Mouse (Mus musculus): ENCODE results near the gene Akr1a1. TPM values are rescaled to one million over a fixed set of nuclear protein-coding genes. Genes with fewer than 3 reads are reported as not detected.

Akr1a1 gene
- polyA plus RNA-seq, 1 experiment, result 597 TPM

DNA sequence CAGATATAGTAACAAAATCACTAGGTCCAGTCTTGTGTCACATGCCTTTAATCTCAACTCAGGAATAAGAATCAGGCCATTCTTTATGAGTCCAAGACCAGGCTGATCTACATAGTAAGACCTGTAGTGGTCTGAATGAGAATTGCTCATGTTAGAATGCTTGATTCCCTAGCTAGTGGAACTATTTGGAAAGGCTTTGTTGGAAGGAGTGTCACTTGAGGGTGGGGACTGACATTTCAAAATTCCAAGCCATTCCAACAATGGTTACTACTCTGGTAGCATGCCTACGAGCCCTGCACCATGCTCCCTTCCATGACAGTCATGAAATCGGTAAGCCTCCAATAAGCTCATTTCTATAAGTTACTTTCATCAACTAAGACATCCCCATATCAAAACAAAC lies 38.9 kb downstream of the Akr1a1 start:
- no peaks in the 10 kb centered on the region for H3K4me1 ChIP-seq (ENCODE audit: control insufficient read depth, insufficient read depth, low read length)
- no peak overlapping the region for H3K27ac ChIP-seq (ENCODE audit: insufficient read depth, low read length)
- TF ChIP-seq POLR2A (IDR thresholded peaks at IDR 0.05; ENCODE audit: low read depth, low read length), result no peak
- no peak for TF ChIP-seq CTCF (IDR thresholded peaks at IDR 0.05; ENCODE audit: borderline replicate concordance, insufficient read depth, low read length)
- no peak overlapping the region for H3K4me3 ChIP-seq (ENCODE audit: insufficient read depth, low read length)

DNA sequence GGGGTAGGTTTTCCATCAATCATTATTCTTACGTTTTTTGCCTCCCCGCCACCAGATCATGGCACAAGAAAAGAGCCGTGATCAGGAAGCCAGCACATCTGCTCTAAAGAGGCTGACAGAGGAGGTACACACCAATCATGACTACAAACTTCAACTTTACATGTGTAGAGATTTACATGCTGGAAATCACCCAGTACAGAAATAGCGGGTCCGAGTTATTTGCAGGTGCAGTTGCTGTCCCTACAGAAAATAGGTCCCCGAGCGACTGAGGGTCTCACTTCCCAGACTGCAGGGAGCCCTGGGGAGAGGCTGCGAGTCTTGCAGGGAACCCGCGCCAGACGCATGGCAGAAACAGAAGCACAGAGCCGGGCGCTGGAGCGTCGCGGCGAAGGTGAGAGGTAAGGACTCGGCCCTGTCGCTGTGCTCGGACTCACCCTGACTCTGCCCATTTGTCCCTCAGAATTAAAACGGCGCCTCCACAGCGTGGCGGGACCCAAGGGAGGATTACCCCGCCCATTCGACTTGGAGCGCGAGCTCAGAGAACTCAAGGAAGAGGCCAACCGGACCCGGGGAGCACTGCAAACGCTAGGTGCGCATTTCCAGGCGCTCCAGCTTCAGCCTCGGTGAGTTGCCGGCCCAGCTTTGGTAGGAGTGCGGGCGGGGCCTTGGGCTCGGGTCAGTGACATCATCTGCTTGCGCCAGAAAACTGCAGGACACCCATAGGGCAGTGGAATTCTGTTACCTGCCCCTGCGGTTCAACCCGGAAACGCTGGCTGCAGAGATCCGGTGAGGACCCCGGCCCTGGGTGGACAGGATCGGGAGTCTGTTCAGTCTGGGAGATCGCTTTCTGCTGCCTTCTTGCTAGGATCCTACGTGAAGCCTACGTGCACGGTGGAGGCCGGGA lies 54.2 kb downstream of the Akr1a1 start:
- peak overlapping the region; percentile 8 for H3K27ac ChIP-seq (ENCODE audit: insufficient read depth, low read length)
- no peak for TF ChIP-seq CTCF (IDR thresholded peaks at IDR 0.05; ENCODE audit: borderline replicate concordance, insufficient read depth, low read length)
- TF ChIP-seq POLR2A (IDR thresholded peaks at IDR 0.05; ENCODE audit: low read depth, low read length), result peak; percentile 67

DNA sequence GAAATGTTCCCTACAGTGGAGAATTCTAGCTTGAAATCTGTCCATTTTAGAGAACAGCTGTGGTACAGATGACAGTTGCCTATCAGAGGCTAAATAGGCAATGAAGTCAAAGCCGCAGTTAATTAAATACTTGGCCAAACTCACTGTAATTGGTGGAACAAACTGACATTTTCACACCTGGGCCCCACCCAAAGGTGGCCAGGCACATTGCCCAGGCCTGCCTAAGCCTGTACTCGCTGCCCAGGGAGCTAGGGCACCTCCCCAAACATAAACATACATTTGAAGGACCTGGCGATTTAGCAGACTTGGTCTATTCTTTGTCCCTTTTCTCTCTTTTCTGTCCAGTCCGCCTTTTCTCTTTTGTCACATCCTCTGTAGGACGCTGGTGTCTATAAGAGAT lies 55.1 kb downstream of the Akr1a1 start, which contains the start of gene Ccdc17:
TSS of gene Ccdc17 (plus strand) at position 276 of the 400 bp plus-strand sequence.
- TF ChIP-seq CTCF (IDR thresholded peaks at IDR 0.05; ENCODE audit: borderline replicate concordance, insufficient read depth, low read length) (no peak), POLR2A (IDR thresholded peaks at IDR 0.05; ENCODE audit: low read depth, low read length) (no peak)
- peak within 1 kb of the TSS; percentile 7; the same call in 1 of the 2 replicates for H3K27ac ChIP-seq (ENCODE audit: insufficient read depth, low read length)
- H3K4me1 ChIP-seq (ENCODE audit: control insufficient read depth, insufficient read depth, low read length), result peaks cover 4% of the 10 kb centered on the region
- peak within 1 kb of the TSS; percentile 76 for H3K4me3 ChIP-seq (ENCODE audit: insufficient read depth, low read length)

More for the DNA sequence above, 54.2 kb downstream of the Akr1a1 start:
- Histone ChIP-seq H3K4me1 (ENCODE audit: control insufficient read depth, insufficient read depth, low read length) (peaks cover 4% of the 10 kb centered on the region), H3K4me3 (ENCODE audit: insufficient read depth, low read length) (peak overlapping the region; percentile 76)

DNA sequence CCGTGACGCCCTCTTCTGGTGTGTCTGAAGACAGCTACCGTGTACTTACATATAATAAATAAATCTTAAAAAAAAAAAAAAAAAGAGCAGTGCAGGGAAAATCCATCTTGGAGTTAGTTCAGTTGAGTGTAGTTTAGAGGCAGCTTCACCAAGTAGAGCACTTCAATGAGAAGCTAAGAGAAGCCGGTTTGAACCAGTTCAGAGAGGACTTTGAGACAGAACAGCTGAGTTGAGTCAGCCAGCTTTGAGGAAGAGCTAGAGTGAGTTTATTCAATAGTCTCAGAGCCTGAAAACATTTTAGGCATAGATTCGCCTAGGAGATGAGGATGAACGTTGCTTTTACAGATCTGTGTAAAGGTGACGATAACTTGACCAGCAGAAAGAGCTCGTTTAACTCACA lies 55.7 kb downstream of the Akr1a1 start:
- no peak overlapping the region for H3K27ac ChIP-seq (ENCODE audit: insufficient read depth, low read length)
- no peak overlapping the region for H3K4me3 ChIP-seq (ENCODE audit: insufficient read depth, low read length)
- peaks cover 4% of the 10 kb centered on the region for H3K4me1 ChIP-seq (ENCODE audit: control insufficient read depth, insufficient read depth, low read length)
- no peak for TF ChIP-seq CTCF (IDR thresholded peaks at IDR 0.05; ENCODE audit: borderline replicate concordance, insufficient read depth, low read length)
- no peak for TF ChIP-seq POLR2A (IDR thresholded peaks at IDR 0.05; ENCODE audit: low read depth, low read length)

Other genes starting within 250 kb of the Akr1a1 start
- 59.4 and 64.3 TPM in 2 replicates for gene Mast2, start 187.5 kb downstream of the Akr1a1 start, polyA plus RNA-seq (2011; ENCODE audit: insufficient read length, low read depth, missing spikeins)
- 9.1 and 9.3 TPM in 2 replicates for gene Ipp, start 144.1 kb downstream of the Akr1a1 start, polyA plus RNA-seq (2011; ENCODE audit: insufficient read length, low read depth, missing spikeins)
- gene Tmem69, start 95.7 kb downstream of the Akr1a1 start, polyA plus RNA-seq (2011; ENCODE audit: insufficient read length, low read depth, missing spikeins), result 19.8 and 30.4 TPM in 2 replicates
- gene Gpbp1l1, start 94.0 kb downstream of the Akr1a1 start, polyA plus RNA-seq (2011; ENCODE audit: insufficient read length, low read depth, missing spikeins), result 34.3 and 38.1 TPM in 2 replicates
- 1.9 and 2.6 TPM in 2 replicates for gene Ccdc17, start 55.0 kb downstream of the Akr1a1 start, polyA plus RNA-seq (2011; ENCODE audit: insufficient read length, low read depth, missing spikeins)
- 63.7 and 95.4 TPM in 2 replicates for gene Nasp, start 23.7 kb downstream of the Akr1a1 start, polyA plus RNA-seq (2011; ENCODE audit: insufficient read length, low read depth, missing spikeins)
- 887 and 980 TPM in 2 replicates for gene Prdx1, start 33.9 kb upstream of the Akr1a1 start, polyA plus RNA-seq (2011; ENCODE audit: insufficient read length, low read depth, missing spikeins)
- 18.6 and 22.6 TPM in 2 replicates for gene Mmachc, start 56.7 kb upstream of the Akr1a1 start, polyA plus RNA-seq (2011; ENCODE audit: insufficient read length, low read depth, missing spikeins)
- 21.8 and 33.8 TPM in 2 replicates for gene Ccdc163, start 56.8 kb upstream of the Akr1a1 start, polyA plus RNA-seq (2011; ENCODE audit: insufficient read length, low read depth, missing spikeins)
- gene Tesk2, start 69.3 kb upstream of the Akr1a1 start, polyA plus RNA-seq (2011; ENCODE audit: insufficient read length, low read depth, missing spikeins), result 6.3 and 7.8 TPM in 2 replicates
- 18.4 and 18.6 TPM in 2 replicates for gene Toe1, start 156.0 kb upstream of the Akr1a1 start, polyA plus RNA-seq (2011; ENCODE audit: insufficient read length, low read depth, missing spikeins)
- 4.7 and 9.2 TPM in 2 replicates for gene Mutyh, start 156.0 kb upstream of the Akr1a1 start, polyA plus RNA-seq (2011; ENCODE audit: insufficient read length, low read depth, missing spikeins)
- gene Hpdl, start 170.0 kb upstream of the Akr1a1 start, polyA plus RNA-seq (2011; ENCODE audit: insufficient read length, low read depth, missing spikeins), result 0.39 TPM in 1 of 2 replicates, not detected in the other
- gene Zswim5, start 225.7 kb upstream of the Akr1a1 start, polyA plus RNA-seq (2011; ENCODE audit: insufficient read length, low read depth, missing spikeins), result not detected in 2 replicates